In genomic region chr19:10086976-10087375, GRCm38 (mm10) we compare ENCODE assay signal across 26 mouse cellular contexts. TPM values are rescaled to one million over a fixed set of nuclear protein-coding genes. Genes with fewer than 3 reads are reported as not detected.
"Had no signal": no experiment of that assay in that cellular context is flagged by ENCODE, and none has a peak within 500 bp of the region (broad histone marks: within the 10 kb centered on the region; RNA-seq: fewer than 3 reads in every experiment).

No protein-coding gene starts in this region.

- H3K4me3 ChIP-seq: gastrocnemius, adult 2 months; heart, embryonic 10.5 days; heart, embryonic 12.5 days; hindbrain, embryonic 10.5 days; hindbrain, embryonic 12.5 days; hindbrain, embryonic 15.5 days; intestine, embryonic 15.5 days; kidney, embryonic 15.5 days; limb, embryonic 13.5 days; limb, embryonic 15.5 days; liver, embryonic 12.5 days had no signal

- DNase-seq: gastrocnemius, adult 2 months; gastrocnemius, postnatal 10 days; gastrocnemius, postnatal 25 days; heart, adult 18-20 months; heart, postnatal 10 days; heart, postnatal 4 days; kidney, adult 2 months; kidney, adult 9 months; kidney, postnatal 14 days; kidney, postnatal 36 days; layer of hippocampus, adult 9-11 months; layer of hippocampus, postnatal 36 days; left cerebral cortex, postnatal 4 days had no signal

- H3K27ac ChIP-seq: gastrocnemius, adult 2 months; heart, embryonic 10.5 days; hindbrain, embryonic 10.5 days; hindbrain, embryonic 12.5 days; hindbrain, embryonic 15.5 days; intestine, embryonic 15.5 days; kidney, embryonic 15.5 days; kidney, postnatal 0 days; limb, embryonic 13.5 days; limb, embryonic 15.5 days; liver, embryonic 12.5 days; liver, embryonic 14.5 days had no signal

- H3K27me3 ChIP-seq: heart, embryonic 12.5 days; hindbrain, embryonic 12.5 days; hindbrain, embryonic 15.5 days; intestine, embryonic 15.5 days; kidney, embryonic 15.5 days; limb, embryonic 13.5 days; limb, embryonic 15.5 days; liver, embryonic 12.5 days had no signal

- H3K4me1 ChIP-seq: hindbrain, embryonic 10.5 days; hindbrain, embryonic 12.5 days; hindbrain, embryonic 15.5 days; intestine, embryonic 15.5 days; kidney, embryonic 15.5 days; limb, embryonic 13.5 days; limb, embryonic 15.5 days had no signal

RNA-seq across cellular contexts. Expression of gene Fads3, which starts 45.6 kb away (rescaled TPM):
- polyA plus RNA-seq: inflammation-experienced regulatory T-cells, adult 6 months had no signal
